Mouse (Mus musculus): ENCODE results near the gene Slc35c2. TPM values are rescaled to one million over a fixed set of nuclear protein-coding genes. Genes with fewer than 3 reads are reported as not detected.

Gene Slc35c2
- polyA plus RNA-seq, 1 experiment, result 64.1 TPM

GRCm38 (mm10) chr2:165326304-165327190 lies 38.9 kb upstream of the Slc35c2 start, which contains the start of gene Elmo2:
Elmo2 (minus strand) TSS chr2:165326479.
- peak; percentile 99 for DNase-seq
- no peaks in the 10 kb centered on the region for H3K36me3 ChIP-seq (ENCODE audit: control insufficient read depth, insufficient read depth, low read length)
- H3K4me3 ChIP-seq (ENCODE audit: insufficient read depth, low read depth, low read length), result peak within 1 kb of the TSS; percentile 68
- under 1% methylated on average over 54 of the region's 55 CpGs for WGBS
- peak within 1 kb of the TSS; percentile 41 for H3K27ac ChIP-seq (ENCODE audit: insufficient read depth, low read depth, low read length)
- H3K4me1 ChIP-seq (ENCODE audit: control insufficient read depth, insufficient read depth, low read length), result peaks cover 16% of the 10 kb centered on the region
- H3K27me3 ChIP-seq (replicated peaks; ENCODE audit: control insufficient read depth, insufficient read depth, low read length), result no peaks in the 10 kb centered on the region
- no peak for TF ChIP-seq POLR2A (IDR thresholded peaks at IDR 0.05; ENCODE audit: low read depth, low read length)
- no peak for TF ChIP-seq CTCF (conservative IDR thresholded peaks at IDR 0.05; ENCODE audit: insufficient read depth, insufficient read length, low read depth, low read length)

DNA sequence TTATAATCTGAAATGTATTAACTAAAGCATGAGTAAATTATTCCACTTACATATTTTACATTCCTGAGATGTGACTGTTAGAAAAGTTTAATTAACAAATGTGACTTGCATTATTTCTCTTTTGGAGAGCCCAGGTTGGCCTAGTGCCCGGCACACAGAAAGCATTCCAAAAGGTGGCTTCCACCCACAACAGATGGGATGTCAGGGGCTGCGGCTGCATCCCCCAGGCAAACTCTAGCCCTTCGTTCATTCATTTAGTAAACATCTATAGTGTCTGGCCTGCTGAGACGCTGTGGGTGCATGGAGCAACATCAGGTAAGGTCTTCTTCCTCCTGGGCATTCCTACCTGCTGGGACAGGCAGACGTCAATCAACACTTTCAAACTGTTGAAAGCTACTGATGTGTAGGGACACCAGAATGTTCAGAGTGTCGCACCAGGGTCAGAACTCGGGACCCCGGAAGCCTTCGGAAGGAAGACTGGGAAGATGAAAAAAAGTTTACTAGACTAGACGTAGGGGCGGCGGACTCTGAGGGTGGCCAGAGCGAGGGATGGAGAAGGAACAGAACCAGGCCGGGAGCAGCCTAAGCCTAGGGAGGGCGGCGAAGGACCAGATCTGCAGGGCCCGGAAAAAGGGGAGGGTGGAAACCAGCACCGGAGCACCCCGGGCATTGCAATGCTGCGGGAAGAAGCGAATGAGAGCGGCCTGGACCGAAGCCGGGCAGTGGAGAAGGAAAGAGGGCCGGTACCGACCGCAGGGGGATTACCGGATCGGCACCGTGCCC lies 38.0 kb upstream of the Slc35c2 start:
- H3K4me1 ChIP-seq (ENCODE audit: control insufficient read depth, insufficient read depth, low read length), result peaks cover 18% of the 10 kb centered on the region
- H3K27me3 ChIP-seq (replicated peaks; ENCODE audit: control insufficient read depth, insufficient read depth, low read length), result no peaks in the 10 kb centered on the region
- H3K4me3 ChIP-seq (ENCODE audit: insufficient read depth, low read depth, low read length), result peak overlapping the region; percentile 63
- peak overlapping the region; percentile 22 for H3K27ac ChIP-seq (ENCODE audit: insufficient read depth, low read depth, low read length)
- H3K36me3 ChIP-seq (ENCODE audit: control insufficient read depth, insufficient read depth, low read length), result no peaks in the 10 kb centered on the region
- no peak for TF ChIP-seq CTCF (conservative IDR thresholded peaks at IDR 0.05; ENCODE audit: insufficient read depth, insufficient read length, low read depth, low read length)
- TF ChIP-seq POLR2A (IDR thresholded peaks at IDR 0.05; ENCODE audit: low read depth, low read length), result no peak
- WGBS, result under 1% methylated on average over 30 of the region's 30 CpGs
- DNase-seq, result no peak

DNA sequence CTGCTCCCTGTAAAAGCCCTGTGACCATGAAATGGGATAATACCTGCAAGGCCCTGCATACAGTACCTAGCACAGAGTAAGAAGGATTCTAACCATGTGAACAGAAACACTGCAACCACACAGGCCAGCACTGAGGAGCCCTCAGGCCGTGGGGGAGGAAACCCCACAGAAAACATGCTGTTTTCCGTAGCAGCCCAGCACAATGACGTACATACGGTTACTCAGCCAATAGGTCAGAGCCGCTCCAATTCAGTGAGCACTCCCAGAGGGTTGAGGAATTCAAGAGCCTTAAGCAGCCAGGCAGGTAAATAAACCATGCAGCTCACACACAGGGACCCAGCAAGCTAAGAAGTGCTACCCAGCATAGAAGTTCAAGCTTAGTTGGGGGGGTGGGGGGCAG lies 36.3 kb upstream of the Slc35c2 start:
- 34% methylated on average over 5 of the region's 5 CpGs for WGBS
- Histone ChIP-seq H3K4me1 (ENCODE audit: control insufficient read depth, insufficient read depth, low read length) (peaks cover 18% of the 10 kb centered on the region), H3K4me3 (ENCODE audit: insufficient read depth, low read depth, low read length) (no peak overlapping the region), H3K27ac (ENCODE audit: insufficient read depth, low read depth, low read length) (peak overlapping the region; percentile 19), H3K27me3 (replicated peaks; ENCODE audit: control insufficient read depth, insufficient read depth, low read length) (no peaks in the 10 kb centered on the region), H3K36me3 (ENCODE audit: control insufficient read depth, insufficient read depth, low read length) (no peaks in the 10 kb centered on the region)
- TF ChIP-seq POLR2A (IDR thresholded peaks at IDR 0.05; ENCODE audit: low read depth, low read length), result no peak
- no peak for TF ChIP-seq CTCF (conservative IDR thresholded peaks at IDR 0.05; ENCODE audit: insufficient read depth, insufficient read length, low read depth, low read length)
- peak; percentile 60 for DNase-seq

GRCm38 (mm10) chr2:165323484-165323883 lies 35.8 kb upstream of the Slc35c2 start:
- 70% methylated on average over 5 of the region's 5 CpGs for WGBS

DNA sequence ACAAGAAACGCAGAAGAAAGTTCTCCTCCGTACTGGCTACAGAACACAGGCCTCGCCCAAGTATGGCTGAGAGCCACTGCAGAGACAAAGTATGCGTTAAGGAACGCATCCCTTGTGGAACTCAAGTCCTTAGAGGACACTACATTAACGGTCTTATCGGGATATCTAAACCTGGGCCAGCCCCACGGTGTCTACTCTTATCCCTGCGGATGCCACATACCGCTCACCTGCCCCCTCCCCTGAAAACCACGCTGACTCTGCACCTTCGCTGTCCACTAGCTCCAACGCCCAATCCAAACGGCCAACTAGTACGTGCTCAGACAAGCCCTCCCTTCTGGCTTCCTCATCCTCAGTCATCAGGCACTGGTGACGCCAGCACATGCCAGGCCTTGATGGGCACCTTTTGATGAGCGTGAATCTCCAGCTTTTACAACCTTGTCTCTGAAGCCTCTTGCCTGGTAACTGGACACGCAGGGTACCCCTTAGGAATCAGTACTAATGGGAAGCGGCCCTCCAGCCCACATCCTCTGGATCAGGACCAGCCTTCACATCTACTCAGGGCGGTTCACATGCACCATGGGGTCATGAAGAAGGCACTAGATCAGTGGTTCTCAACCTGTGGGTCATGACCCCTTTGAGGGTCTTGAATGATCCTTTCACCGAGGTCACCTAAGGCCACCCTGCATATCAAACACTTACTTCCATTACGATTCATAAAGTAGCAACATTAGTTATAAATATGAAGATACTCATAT lies 34.5 kb upstream of the Slc35c2 start:
- TF ChIP-seq CTCF (conservative IDR thresholded peaks at IDR 0.05; ENCODE audit: insufficient read depth, insufficient read length, low read depth, low read length), result no peak
- TF ChIP-seq POLR2A (IDR thresholded peaks at IDR 0.05; ENCODE audit: low read depth, low read length), result no peak
- no peaks in the 10 kb centered on the region for H3K27me3 ChIP-seq (replicated peaks; ENCODE audit: control insufficient read depth, insufficient read depth, low read length)
- no peak overlapping the region for H3K4me3 ChIP-seq (ENCODE audit: insufficient read depth, low read depth, low read length)
- peaks cover 24% of the 10 kb centered on the region for H3K4me1 ChIP-seq (ENCODE audit: control insufficient read depth, insufficient read depth, low read length)
- WGBS, result 84% methylated on average over 22 of the region's 22 CpGs
- no peak for DNase-seq
- no peaks in the 10 kb centered on the region for H3K36me3 ChIP-seq (ENCODE audit: control insufficient read depth, insufficient read depth, low read length)
- no peak overlapping the region for H3K27ac ChIP-seq (ENCODE audit: insufficient read depth, low read depth, low read length)

More at GRCm38 (mm10) chr2:165323484-165323883, 35.8 kb upstream of the Slc35c2 start:
- no peak for DNase-seq
- TF ChIP-seq CTCF (conservative IDR thresholded peaks at IDR 0.05; ENCODE audit: insufficient read depth, insufficient read length, low read depth, low read length), result no peak
- no peak for TF ChIP-seq POLR2A (IDR thresholded peaks at IDR 0.05; ENCODE audit: low read depth, low read length)
- H3K4me1 ChIP-seq (ENCODE audit: control insufficient read depth, insufficient read depth, low read length), result peaks cover 18% of the 10 kb centered on the region
- H3K4me3 ChIP-seq (ENCODE audit: insufficient read depth, low read depth, low read length), result no peak overlapping the region
- H3K36me3 ChIP-seq (ENCODE audit: control insufficient read depth, insufficient read depth, low read length), result no peaks in the 10 kb centered on the region
- H3K27ac ChIP-seq (ENCODE audit: insufficient read depth, low read depth, low read length), result peak overlapping the region; percentile 19
- H3K27me3 ChIP-seq (replicated peaks; ENCODE audit: control insufficient read depth, insufficient read depth, low read length), result no peaks in the 10 kb centered on the region

DNA sequence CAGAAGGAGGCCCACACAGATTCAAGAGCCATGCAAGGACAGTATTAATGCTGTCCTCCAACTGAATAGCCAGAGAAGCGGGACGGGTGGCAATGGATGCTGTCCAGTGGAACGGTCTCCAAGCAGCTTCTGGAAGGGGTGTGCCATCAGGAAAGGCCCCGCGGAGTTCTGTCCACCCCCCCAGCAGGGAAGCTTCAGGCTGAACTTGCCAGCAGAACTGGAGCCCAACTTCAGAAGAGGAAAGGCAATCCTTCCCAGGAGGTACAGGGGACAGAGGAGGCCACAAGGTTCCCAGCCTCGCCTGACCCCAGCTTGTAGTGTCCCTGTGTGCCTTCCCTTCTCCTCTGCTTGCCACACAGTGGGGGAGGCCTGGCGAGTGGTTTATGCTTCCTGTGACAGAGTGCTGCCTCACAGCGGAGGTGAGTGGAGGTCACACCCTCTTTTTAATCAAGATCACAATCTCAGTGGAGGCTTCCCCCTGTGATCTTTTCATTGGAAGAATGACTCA lies 33.8 kb upstream of the Slc35c2 start:
- peaks cover 24% of the 10 kb centered on the region for H3K4me1 ChIP-seq (ENCODE audit: control insufficient read depth, insufficient read depth, low read length)
- no peaks in the 10 kb centered on the region for H3K27me3 ChIP-seq (replicated peaks; ENCODE audit: control insufficient read depth, insufficient read depth, low read length)
- WGBS, result 48% methylated on average over 8 of the region's 8 CpGs
- H3K4me3 ChIP-seq (ENCODE audit: insufficient read depth, low read depth, low read length), result no peak overlapping the region
- DNase-seq, result no peak
- H3K36me3 ChIP-seq (ENCODE audit: control insufficient read depth, insufficient read depth, low read length), result no peaks in the 10 kb centered on the region
- TF ChIP-seq POLR2A (IDR thresholded peaks at IDR 0.05; ENCODE audit: low read depth, low read length) (no peak), CTCF (conservative IDR thresholded peaks at IDR 0.05; ENCODE audit: insufficient read depth, insufficient read length, low read depth, low read length) (no peak)
- H3K27ac ChIP-seq (ENCODE audit: insufficient read depth, low read depth, low read length), result peak overlapping the region; percentile 24
